Comparison of ENCODE assay signal across 8 mouse cellular contexts in genomic region chr5:113773664-113774063, GRCm38 (mm10). TPM values are rescaled to one million over a fixed set of nuclear protein-coding genes. Genes with fewer than 3 reads are reported as not detected.
DNase-seq lines count a peak whose midpoint lies in the region; ATAC-seq lines count a peak whose summit lies in the region.

No protein-coding gene starts in this region.

- peaks cover 13% of the 10 kb centered on the region for H3K4me1 ChIP-seq in hindbrain, embryonic 14.5 days (replicated peaks; ENCODE audit: control insufficient read depth, insufficient read depth, low read length)

- no peaks in the 10 kb centered on the region for H3K9me3 ChIP-seq in hindbrain, embryonic 14.5 days (ENCODE audit: control insufficient read depth, low read length)

- H3K4me3 ChIP-seq in hindbrain, embryonic 14.5 days (replicated peaks; ENCODE audit: low read length) = peak overlapping the region; percentile 82

- 1% methylated on average over 7 of the region's 7 CpGs for WGBS in hindbrain, embryonic 14.5 days

- 0 out of 2 replicates have a peak overlapping the region, but pooled peaks have one; percentile 67 for H3K9ac ChIP-seq in hindbrain, embryonic 14.5 days

- H3K27ac ChIP-seq in hindbrain, embryonic 14.5 days = no peak overlapping the region

- H3K27me3 ChIP-seq in hindbrain, embryonic 14.5 days (ENCODE audit: control insufficient read depth, insufficient read depth, low read length) = no peaks in the 10 kb centered on the region

- no peak for ATAC-seq in hindbrain, embryonic 14.5 days (ENCODE audit: low FRiP score)

- peak overlapping the region; percentile 77 for H3K4me2 ChIP-seq in hindbrain, embryonic 14.5 days (replicated peaks)

- H3K36me3 ChIP-seq in hindbrain, embryonic 14.5 days (replicated peaks; ENCODE audit: control insufficient read depth, insufficient read depth) = peaks cover 38% of the 10 kb centered on the region

- DNase-seq in R1 (ENCODE audit: low read depth, low spot score) = peak; percentile 84
- peak; percentile 86 to 90 for DNase-seq in cerebellum, postnatal 25 days
- peak; percentile 82 to 85 for DNase-seq in frontal cortex, postnatal 25 days (ENCODE audit: low spot score in 2 of 2)
- peak; percentile 86 for DNase-seq in hindbrain, embryonic 14.5 days (ENCODE audit: low spot score)
- DNase-seq in layer of hippocampus, postnatal 25 days (ENCODE audit: extremely low spot score in 1 of 2, low spot score in 1 of 2) = peak; percentile 78 to 93
- peak; percentile 88 for DNase-seq in lung, postnatal 25 days (ENCODE audit: low spot score)
- peak; percentile 25 for DNase-seq in retina, adult 2 months (ENCODE audit: low read depth, low spot score)
- DNase-seq in thymus, postnatal 25 days = peak; percentile 93

RNA-seq across cellular contexts. Expression of gene Iscu, which starts 1.1 kb away (rescaled TPM):
- 81.5 and 92.4 TPM in 2 replicates for polyA plus RNA-seq in hindbrain, embryonic 14.5 days (2014; fragmentation: Nextera tagmentation; extraction: Ambion mirVana)
- total RNA-seq in layer of hippocampus, postnatal 25 days (2021) = 100 to 1,000 TPM; 115 to 126 TPM

RNA-seq across cellular contexts. Expression of gene Sart3, which starts 1.4 kb away (rescaled TPM):
- 33.0 and 37.1 TPM in 2 replicates for polyA plus RNA-seq in hindbrain, embryonic 14.5 days (2014; fragmentation: Nextera tagmentation; extraction: Ambion mirVana)
- 10 to 100 TPM; 41.0 to 47.6 TPM for total RNA-seq in layer of hippocampus, postnatal 25 days (2021)

RNA-seq across cellular contexts. Expression of gene Tmem119, which starts 26.7 kb away (rescaled TPM):
- 4.8 and 5.0 TPM in 2 replicates for polyA plus RNA-seq in hindbrain, embryonic 14.5 days (2014; fragmentation: Nextera tagmentation; extraction: Ambion mirVana)
- 10 to 100 TPM; 18.4 to 23.9 TPM for total RNA-seq in layer of hippocampus, postnatal 25 days (2021)

RNA-seq across cellular contexts. Expression of gene Ficd, which starts 38.1 kb away (rescaled TPM):
- polyA plus RNA-seq in hindbrain, embryonic 14.5 days (2014; fragmentation: Nextera tagmentation; extraction: Ambion mirVana) = 7.0 and 7.5 TPM in 2 replicates
- 10 to 100 TPM; 12.8 to 13.1 TPM for total RNA-seq in layer of hippocampus, postnatal 25 days (2021)

RNA-seq across cellular contexts. Expression of gene 1700069L16Rik, which starts 49.1 kb away (rescaled TPM):
- not detected in 2 replicates for polyA plus RNA-seq in hindbrain, embryonic 14.5 days (2014; fragmentation: Nextera tagmentation; extraction: Ambion mirVana)
- total RNA-seq in layer of hippocampus, postnatal 25 days (2021) = not detected

Comparison
In these comparisons a context has a peak if more than half of its experiments do, and no peak if none do; other contexts are left out.
1. DNase-seq: peak in every context shown above with its lines; median percentile 93 in thymus, postnatal 25 days; 88 in cerebellum, postnatal 25 days; 88 in lung, postnatal 25 days; 86 in hindbrain, embryonic 14.5 days; 86 in layer of hippocampus, postnatal 25 days; 84 in R1; 84 in frontal cortex, postnatal 25 days; 25 in retina, adult 2 months.